Mouse (Mus musculus) spleen, adult 2 months (tissue): ENCODE data around the gene Mpv17l2. TPM values are rescaled to one million over a fixed set of nuclear protein-coding genes. Genes with fewer than 3 reads are reported as not detected.

Source experiments
- DNase-seq, 2 experiments: peaks; one replicate each; pipeline versions ENCODE4 v3.0.0 to v3.0.0-alpha.2; 2012 to 2021; ENCODE audit warnings: low spot score in 2 of 2, low read depth in 1 of 2
- H3K27ac ChIP-seq: fragments of 200-500 bp; 2 replicates; pipeline ENCODE4 v1.5.1; 2012; ENCODE audit warnings: low read length, inconsistent platforms; ENCODE audit not compliant: insufficient read depth
- H3K27me3 ChIP-seq: fragments of 200-500 bp; 2 replicates; pipeline ENCODE4 v1.6.1; 2012; ENCODE audit warnings: mild to moderate bottlenecking, moderate library complexity, low read length, inconsistent platforms; ENCODE audit not compliant: control insufficient read depth, insufficient read depth
- H3K36me3 ChIP-seq: fragments of 200-500 bp; 2 replicates; pipeline ENCODE4 v1.6.1; 2012; ENCODE audit warnings: mild to moderate bottlenecking, low read length, inconsistent platforms; ENCODE audit not compliant: control insufficient read depth, insufficient read depth
- H3K4me1 ChIP-seq: fragments of 200-500 bp; 2 replicates; pipeline ENCODE4 v1.6.1; 2011; ENCODE audit warnings: inconsistent platforms; ENCODE audit not compliant: control insufficient read depth, insufficient read depth, insufficient read length
- H3K4me3 ChIP-seq: fragments of 200-500 bp; 2 replicates; pipeline ENCODE4 v1.5.1; 2011; ENCODE audit warnings: mild to moderate bottlenecking, inconsistent platforms; ENCODE audit not compliant: insufficient read depth, insufficient read length; ENCODE audit errors: extremely low read depth
- CTCF ChIP-seq: fragments of 200-500 bp; IDR thresholded peaks from 2 replicates; pipeline ENCODE4 v1.5.1; 2011; ENCODE audit warnings: mild to moderate bottlenecking, inconsistent platforms; ENCODE audit not compliant: insufficient read depth, insufficient read length, insufficient replicate concordance; ENCODE audit errors: extremely low read depth
- POLR2A ChIP-seq: fragments of 200-500 bp; IDR thresholded peaks from 2 replicates; pipeline ENCODE4 v1.6.1; 2011; ENCODE audit warnings: low read depth, low read length, inconsistent platforms
- WGBS: fragments of 180-500 bp; shearing (Covaris S2); methylation state at CpG from one replicate; pipeline ENCODE4 v1.1.7; 2018; 5-methylcytosine and 5-hydroxymethylcytosine counted together
- polyA plus RNA-seq: library from polyadenylated mRNA; depleted of rRNA; stranded (reverse); fragments of >200 nt; gene quantifications from 2 replicates; pipeline ENCODE4 v1.2.3, GENCODE M21; 2012

The Mpv17l2 gene
- polyA plus RNA-seq, 1 experiment: 37.3 TPM

DNA sequence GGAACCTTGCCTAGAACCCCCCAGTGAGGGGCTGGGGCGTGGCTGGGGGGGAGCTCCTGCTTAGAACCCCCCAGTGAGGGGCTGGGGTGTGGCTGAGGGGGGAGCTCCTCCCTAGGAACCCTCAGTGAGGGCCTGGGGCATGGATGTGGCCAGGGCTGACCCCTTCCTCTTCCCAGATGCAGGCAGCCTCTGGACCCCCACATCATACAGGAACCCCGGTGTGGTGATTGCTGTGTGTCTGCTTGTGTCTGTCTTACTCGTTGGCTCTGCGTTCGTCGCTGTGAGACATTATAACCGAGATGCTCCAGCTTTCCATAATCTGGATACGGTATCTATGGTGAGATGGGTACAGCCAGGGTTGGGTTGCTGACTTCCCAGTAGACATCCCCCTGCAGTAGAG is 39.1 kb downstream of the Mpv17l2 start:
- Histone ChIP-seq H3K4me1 (peaks cover 3% of the 10 kb centered on the region), H3K27me3 (no peaks in the 10 kb centered on the region), H3K27ac (no peak overlapping the region), H3K4me3 (no peak overlapping the region), H3K36me3 (no peaks in the 10 kb centered on the region)
- no peak for TF ChIP-seq POLR2A
- TF ChIP-seq CTCF: no peak
- no peak for DNase-seq
- WGBS: 93% methylated on average over 8 of the region's 8 CpGs

DNA sequence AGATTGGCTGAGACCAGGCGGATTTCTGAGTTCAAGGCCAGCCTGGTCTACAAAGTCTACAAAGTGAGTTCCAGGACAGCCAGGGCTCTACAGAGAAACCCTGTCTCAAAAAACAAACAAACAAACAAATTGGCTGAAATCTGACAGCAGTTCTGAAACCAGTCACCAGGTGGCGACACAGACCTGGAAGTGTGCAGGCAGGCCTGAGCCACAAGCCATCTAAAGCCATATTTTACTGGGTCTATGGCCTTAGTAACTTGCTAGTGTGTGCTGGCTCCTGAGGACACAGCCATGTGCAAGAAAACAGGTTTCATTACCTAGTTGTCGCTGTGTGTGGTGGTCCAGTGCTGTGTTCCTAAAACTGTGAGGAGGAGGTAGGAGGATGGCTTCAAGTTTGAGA is 40.0 kb downstream of the Mpv17l2 start:
- Histone ChIP-seq H3K36me3 (no peaks in the 10 kb centered on the region), H3K4me3 (no peak overlapping the region), H3K4me1 (peaks cover 3% of the 10 kb centered on the region), H3K27me3 (no peaks in the 10 kb centered on the region), H3K27ac (no peak overlapping the region)
- peak in 1 of 2 experiments; percentile 66 for DNase-seq
- TF ChIP-seq POLR2A (no peak), CTCF (peak; percentile 96; the same call in 1 of the 2 replicates)
- 6% methylated on average over 3 of the region's 3 CpGs for WGBS

DNA sequence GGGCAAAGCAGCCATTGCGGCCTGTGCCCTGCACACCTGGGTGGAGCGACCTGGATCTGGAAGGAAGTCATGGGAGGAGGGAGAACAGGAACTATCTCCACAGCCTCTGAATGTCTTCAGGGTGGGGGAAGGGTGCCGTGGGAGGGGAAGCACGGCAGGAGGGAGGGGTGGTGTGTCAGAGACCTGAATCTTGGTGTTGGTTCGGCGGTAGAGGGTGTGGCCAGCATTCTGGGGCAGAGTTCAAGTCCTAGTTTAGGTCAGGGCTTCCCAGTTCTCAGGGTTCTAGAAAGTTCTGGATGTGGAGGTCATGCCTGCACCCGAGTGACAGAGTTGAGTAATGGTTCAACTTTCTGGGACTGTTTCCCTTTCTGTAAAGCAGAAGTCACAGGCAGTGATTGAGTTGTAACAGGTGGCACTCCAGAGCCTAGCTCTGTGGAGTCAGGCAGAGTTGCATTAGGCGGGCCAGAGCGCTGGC is 40.9 kb downstream of the Mpv17l2 start:
- Histone ChIP-seq H3K27ac (0 out of 2 replicates have a peak overlapping the region, but pooled peaks have one; percentile 8), H3K36me3 (no peaks in the 10 kb centered on the region), H3K27me3 (no peaks in the 10 kb centered on the region), H3K4me1 (peaks cover 3% of the 10 kb centered on the region), H3K4me3 (no peak overlapping the region)
- TF ChIP-seq POLR2A (no peak), CTCF (no peak)
- 26% methylated on average over 9 of the region's 9 CpGs for WGBS
- DNase-seq: no peak

DNA sequence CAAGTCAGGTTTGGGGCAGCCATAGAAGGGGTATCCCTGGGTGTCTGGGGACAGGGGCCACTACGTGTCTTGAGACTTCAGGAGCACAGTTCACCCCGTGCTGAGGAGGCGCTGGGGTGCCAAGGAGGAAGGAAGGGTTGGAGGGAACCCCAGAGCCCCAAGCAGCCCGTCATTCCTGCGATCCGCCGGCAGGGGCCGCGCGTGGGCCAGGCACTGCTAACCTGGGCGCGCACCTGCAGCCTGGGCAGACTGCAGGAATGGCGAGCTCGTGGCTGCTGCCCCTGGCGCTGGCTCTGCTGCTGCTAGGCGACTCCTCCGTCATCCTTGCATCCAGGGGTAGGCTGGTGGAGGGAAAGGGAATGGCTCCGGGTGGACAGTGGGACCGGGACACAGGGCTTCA is 42.4 kb downstream of the Mpv17l2 start, which contains the start of gene Gm3336:
TSS of gene Gm3336 (plus strand) at position 247 of the 400 bp plus-strand sequence.
- WGBS: 2% methylated on average over 19 of the region's 19 CpGs
- Histone ChIP-seq H3K4me1 (peaks cover 3% of the 10 kb centered on the region), H3K27ac (no peak within 1 kb of the TSS), H3K27me3 (no peaks in the 10 kb centered on the region), H3K4me3 (no peak within 1 kb of the TSS), H3K36me3 (no peaks in the 10 kb centered on the region)
- TF ChIP-seq POLR2A: no peak
- peak; percentile 97 for TF ChIP-seq CTCF
- peak in 1 of 2 experiments; percentile 76 for DNase-seq

DNA sequence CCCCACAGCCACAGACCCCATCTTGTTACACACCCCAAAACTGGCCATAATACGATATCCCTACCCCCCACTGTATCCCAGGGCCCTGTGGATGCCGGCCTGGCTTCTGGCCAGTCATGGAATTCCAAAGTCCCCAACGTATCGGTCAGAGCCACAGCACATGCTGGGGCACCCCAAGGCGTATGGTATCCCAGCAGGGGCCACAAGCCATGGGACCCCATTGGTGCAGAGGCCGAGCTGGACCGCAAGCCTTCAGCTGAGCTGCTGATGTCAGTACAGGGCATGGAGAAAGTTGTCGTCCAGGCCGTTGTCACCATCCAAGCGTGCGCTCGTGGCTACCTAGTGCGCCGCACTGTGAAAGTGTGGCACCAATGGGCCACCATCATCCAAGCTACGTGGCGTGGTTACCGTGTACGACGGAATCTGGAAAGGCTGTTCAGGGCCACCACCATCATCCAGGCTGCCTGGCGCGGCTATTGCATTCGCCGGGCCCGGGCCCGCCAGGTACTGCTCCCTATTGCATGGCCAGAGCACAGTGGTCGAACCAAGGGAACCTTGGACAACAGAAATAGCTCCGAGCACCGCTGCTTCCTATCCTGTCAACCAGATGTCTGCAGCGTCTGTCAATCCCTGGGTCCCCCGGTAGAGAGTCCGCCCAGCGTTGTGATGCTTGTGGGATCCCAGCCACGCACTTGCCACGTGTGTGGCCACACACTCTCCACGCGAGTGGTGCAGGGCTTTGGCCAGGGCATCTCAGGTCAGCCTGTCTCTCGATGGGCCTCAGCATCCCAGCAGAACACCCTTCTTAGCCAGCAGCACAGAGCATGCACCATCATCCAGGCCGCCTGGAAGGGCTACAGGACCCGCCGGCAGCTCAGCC is 44.0 kb downstream of the Mpv17l2 start:
- no peak for DNase-seq
- no peaks in the 10 kb centered on the region for H3K27me3 ChIP-seq
- no peak overlapping the region for H3K4me3 ChIP-seq
- no peaks in the 10 kb centered on the region for H3K36me3 ChIP-seq
- H3K27ac ChIP-seq: no peak overlapping the region
- peaks cover 3% of the 10 kb centered on the region for H3K4me1 ChIP-seq
- 91% methylated on average over 40 of the region's 40 CpGs for WGBS
- TF ChIP-seq POLR2A (no peak), CTCF (no peak)

DNA sequence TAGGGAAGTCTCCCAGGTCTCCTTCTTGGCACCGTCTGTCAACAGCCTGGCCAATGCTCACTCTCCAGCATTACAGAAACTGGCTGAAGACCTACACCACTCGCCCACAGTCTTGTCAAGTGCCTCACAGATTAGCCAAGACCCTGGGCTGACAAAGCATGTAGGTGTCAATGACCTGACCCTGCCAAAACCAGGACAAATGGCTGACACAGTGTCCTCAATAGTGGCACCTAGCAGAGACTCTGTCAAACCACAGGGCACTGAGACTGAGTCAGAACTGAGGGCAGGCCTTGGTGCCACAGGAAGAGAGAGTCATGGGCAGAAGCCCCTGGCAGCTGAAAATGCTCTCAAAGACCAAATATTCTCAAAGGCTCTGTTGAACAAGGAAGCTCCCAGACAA is 45.7 kb downstream of the Mpv17l2 start:
- Histone ChIP-seq H3K36me3 (no peaks in the 10 kb centered on the region), H3K27me3 (no peaks in the 10 kb centered on the region), H3K27ac (no peak overlapping the region), H3K4me1 (peaks cover 3% of the 10 kb centered on the region), H3K4me3 (no peak overlapping the region)
- no peak for TF ChIP-seq CTCF
- TF ChIP-seq POLR2A: no peak
- WGBS: 79% methylated on average over 2 of the region's 2 CpGs
- DNase-seq: no peak

DNA sequence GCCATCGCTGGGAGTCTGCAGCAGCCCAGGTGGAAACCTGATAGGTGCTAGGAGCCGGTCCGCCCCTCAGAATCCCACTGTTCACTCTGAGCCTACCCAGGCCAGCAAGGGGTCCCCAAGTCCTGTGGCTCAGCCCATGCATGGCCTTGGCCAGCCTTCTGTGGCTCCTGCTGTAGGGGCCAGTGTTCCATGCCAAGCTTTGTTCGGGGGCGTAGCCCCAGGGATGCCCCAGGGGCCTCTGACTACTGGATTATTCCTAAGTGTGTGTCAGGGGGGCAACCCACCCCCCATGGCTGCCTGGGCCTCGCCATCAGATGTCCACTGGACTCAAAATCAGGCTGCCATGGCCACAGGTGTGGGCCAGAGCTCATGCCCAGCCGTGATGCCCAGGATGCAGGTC is 46.8 kb downstream of the Mpv17l2 start:
- Histone ChIP-seq H3K36me3 (no peaks in the 10 kb centered on the region), H3K4me1 (peaks cover 3% of the 10 kb centered on the region), H3K27ac (no peak overlapping the region), H3K27me3 (no peaks in the 10 kb centered on the region), H3K4me3 (no peak overlapping the region)
- WGBS: 86% methylated on average over 7 of the region's 7 CpGs
- no peak for TF ChIP-seq POLR2A
- no peak for TF ChIP-seq CTCF
- DNase-seq: no peak
